Mouse (Mus musculus) urinary bladder, postnatal 36 days (tissue): ENCODE results near the gene Treml2.

Experiments used
- DNase-seq, 2 experiments: peaks; one replicate each; pipeline ENCODE4 v3.0.0; 2022; ENCODE audit warnings: low spot score in 2 of 2, mixed read lengths in 1 of 2

The Treml2 gene

GRCm38 (mm10) chr17:48299203-48299602, at the start of gene Treml2:
Gene Treml2, plus strand, starts transcription at chr17:48299498.
- no peak for DNase-seq

GRCm38 (mm10) chr17:48249501-48249900, 49.8 kb upstream of the Treml2 start:
- no peak for DNase-seq

- DNase-seq, result no peak
These were observed 48.7 kb upstream of the Treml2 start for GRCm38 (mm10) chr17:48250631-48251030.

GRCm38 (mm10) chr17:48256575-48256974, 42.7 kb upstream of the Treml2 start:
- no peak for DNase-seq

- no peak for DNase-seq
These were observed 37.4 kb upstream of the Treml2 start for GRCm38 (mm10) chr17:48261868-48262267.

- DNase-seq, result no peak
These were observed 35.4 kb upstream of the Treml2 start, which contains the start of gene Treml4 for GRCm38 (mm10) chr17:48263741-48264362. Gene Treml4, plus strand, starts transcription at chr17:48264295.

- no peak for DNase-seq
These were observed 34.6 kb upstream of the Treml2 start for GRCm38 (mm10) chr17:48264662-48265061.

- no peak for DNase-seq
These were observed 33.2 kb upstream of the Treml2 start for GRCm38 (mm10) chr17:48266138-48266537.

GRCm38 (mm10) chr17:48266610-48267304, 32.5 kb upstream of the Treml2 start:
- DNase-seq, result no peak

GRCm38 (mm10) chr17:48267591-48267990, 31.7 kb upstream of the Treml2 start:
- DNase-seq, result no peak

- no peak for DNase-seq
These were observed 31.0 kb upstream of the Treml2 start for GRCm38 (mm10) chr17:48268276-48268675.

GRCm38 (mm10) chr17:48269833-48270232, 29.5 kb upstream of the Treml2 start:
- no peak for DNase-seq

- DNase-seq, result no peak
These were observed 27.1 kb upstream of the Treml2 start for GRCm38 (mm10) chr17:48272158-48272557.

- no peak for DNase-seq
These were observed 26.7 kb upstream of the Treml2 start for GRCm38 (mm10) chr17:48272598-48272997.

GRCm38 (mm10) chr17:48274098-48274497, 25.2 kb upstream of the Treml2 start:
- DNase-seq, result no peak

- DNase-seq, result peak; percentile 59 to 69
These were observed 24.4 kb upstream of the Treml2 start for GRCm38 (mm10) chr17:48274885-48275284.

GRCm38 (mm10) chr17:48275736-48276135, 23.6 kb upstream of the Treml2 start:
- DNase-seq, result no peak

- no peak for DNase-seq
These were observed 20.9 kb upstream of the Treml2 start for GRCm38 (mm10) chr17:48278381-48278780.

- DNase-seq, result no peak
These were observed 20.3 kb upstream of the Treml2 start for GRCm38 (mm10) chr17:48279002-48279401.

GRCm38 (mm10) chr17:48280943-48281738, 18.2 kb upstream of the Treml2 start:
- DNase-seq, result no peak

GRCm38 (mm10) chr17:48281739-48282085, 17.6 kb upstream of the Treml2 start:
- no peak for DNase-seq

GRCm38 (mm10) chr17:48286765-48287164, 12.5 kb upstream of the Treml2 start:
- no peak for DNase-seq

- DNase-seq, result no peak
These were observed 12.0 kb upstream of the Treml2 start for GRCm38 (mm10) chr17:48287276-48287675.
